Mouse (Mus musculus) CH12.LX (cell line): Measurements from ENCODE around the gene 4933424G06Rik.

Experiments used
- CTCF ChIP-seq, 2 experiments: IDR thresholded peaks in 1 of 2; conservative IDR thresholded peaks in 1 of 2; 2 replicates each; pipeline ENCODE4 v1.5.1; 2011 to 2012; ENCODE audit warnings: low read depth in 2 of 2, low read length in 2 of 2, improper control_type of control experiment in 1 of 2, inconsistent platforms in 1 of 2, mild to moderate bottlenecking in 1 of 2, moderate library complexity in 1 of 2
- NELFE ChIP-seq: IDR thresholded peaks from 2 replicates; pipeline ENCODE4 v1.6.1; 2011; ENCODE audit warnings: low read depth, low read length, improper control_type of control experiment
- SIN3A ChIP-seq: IDR thresholded peaks from 2 replicates; pipeline ENCODE4 v1.6.1; 2012; ENCODE audit warnings: low read length, improper control_type of control experiment, inconsistent platforms
- USF1 ChIP-seq: IDR thresholded peaks from 2 replicates; pipeline ENCODE4 v1.6.1; 2014; ENCODE audit warnings: low read depth, mild to moderate bottlenecking, inconsistent platforms, low read length, improper control_type of control experiment
- USF2 ChIP-seq: conservative IDR thresholded peaks from 2 replicates; pipeline ENCODE4 v1.6.1; 2011; ENCODE audit warnings: low read depth, low read length, improper control_type of control experiment
- ZMIZ1 ChIP-seq: IDR thresholded peaks from 2 replicates; pipeline ENCODE4 v1.6.1; 2012; ENCODE audit warnings: low read depth, mild to moderate bottlenecking, inconsistent platforms, low read length, improper control_type of control experiment

- TF ChIP-seq ZMIZ1: no peak
- no peak for TF ChIP-seq USF1
- TF ChIP-seq SIN3A: no peak
- TF ChIP-seq USF2: no peak
- no peak for TF ChIP-seq CTCF (conservative IDR thresholded peaks at IDR 0.05 in 1 of 2, IDR thresholded peaks at IDR 0.05 in 1 of 2; ENCODE audit: low read depth in 2 of 2, low read length in 2 of 2)
- no peak for TF ChIP-seq NELFE
These were observed 57.4 kb downstream of the 4933424G06Rik start for GRCm38 (mm10) chr1:36767321-36767720.
